Mouse (Mus musculus): ENCODE measurements around the gene Grip1.

The Grip1 gene

GRCm38 (mm10) chr10:119564862-119565261 lies 111.2 kb downstream of the Grip1 start:
- no peak for DNase-seq (ENCODE audit: low spot score in 2 of 2)

GRCm38 (mm10) chr10:119573134-119573533 lies 119.5 kb downstream of the Grip1 start:
- no peak for DNase-seq (ENCODE audit: low spot score in 2 of 2)

GRCm38 (mm10) chr10:119575780-119576179 lies 122.2 kb downstream of the Grip1 start:
- no peak for DNase-seq (ENCODE audit: low spot score in 2 of 2)

- no peak for DNase-seq (ENCODE audit: low spot score in 2 of 2)
These were observed 126.4 kb downstream of the Grip1 start for GRCm38 (mm10) chr10:119580024-119580423.

- DNase-seq (ENCODE audit: low spot score in 2 of 2), result no peak
These were observed 131.0 kb downstream of the Grip1 start for GRCm38 (mm10) chr10:119584666-119585065.

GRCm38 (mm10) chr10:119586976-119587375 lies 133.3 kb downstream of the Grip1 start:
- DNase-seq (ENCODE audit: low spot score in 2 of 2), result no peak

GRCm38 (mm10) chr10:119596822-119597221 lies 143.2 kb downstream of the Grip1 start:
- no peak for DNase-seq (ENCODE audit: low spot score in 2 of 2)

- DNase-seq (ENCODE audit: low spot score in 2 of 2), result no peak
These were observed 153.9 kb downstream of the Grip1 start for GRCm38 (mm10) chr10:119607501-119607900.

GRCm38 (mm10) chr10:119608998-119609397 lies 155.4 kb downstream of the Grip1 start:
- no peak for DNase-seq (ENCODE audit: low spot score in 2 of 2)

GRCm38 (mm10) chr10:119610279-119610895 lies 156.8 kb downstream of the Grip1 start:
- peak; percentile 64 to 79 for DNase-seq (ENCODE audit: low spot score in 2 of 2)

GRCm38 (mm10) chr10:119612034-119612433 lies 158.4 kb downstream of the Grip1 start:
- no peak for DNase-seq (ENCODE audit: low spot score in 2 of 2)

GRCm38 (mm10) chr10:119614726-119615125 lies 161.1 kb downstream of the Grip1 start:
- DNase-seq (ENCODE audit: low spot score in 2 of 2), result no peak

- DNase-seq (ENCODE audit: low spot score in 2 of 2), result no peak
These were observed 161.7 kb downstream of the Grip1 start for GRCm38 (mm10) chr10:119615240-119615885.

- no peak for DNase-seq (ENCODE audit: low spot score in 2 of 2)
These were observed 162.4 kb downstream of the Grip1 start for GRCm38 (mm10) chr10:119616078-119616477.

- DNase-seq (ENCODE audit: low spot score in 2 of 2), result no peak
These were observed 175.0 kb downstream of the Grip1 start for GRCm38 (mm10) chr10:119628656-119629055.

- no peak for DNase-seq (ENCODE audit: low spot score in 2 of 2)
These were observed 176.8 kb downstream of the Grip1 start for GRCm38 (mm10) chr10:119630401-119630800.

- DNase-seq (ENCODE audit: low spot score in 2 of 2), result no peak
These were observed 178.3 kb downstream of the Grip1 start for GRCm38 (mm10) chr10:119631966-119632365.

GRCm38 (mm10) chr10:119634544-119634943 lies 180.9 kb downstream of the Grip1 start:
- DNase-seq (ENCODE audit: low spot score in 2 of 2), result no peak

GRCm38 (mm10) chr10:119640534-119640933 lies 186.9 kb downstream of the Grip1 start:
- no peak for DNase-seq (ENCODE audit: low spot score in 2 of 2)

- no peak for DNase-seq (ENCODE audit: low spot score in 2 of 2)
These were observed 187.4 kb downstream of the Grip1 start for GRCm38 (mm10) chr10:119641011-119641410.

GRCm38 (mm10) chr10:119644289-119644688 lies 190.7 kb downstream of the Grip1 start:
- no peak for DNase-seq (ENCODE audit: low spot score in 2 of 2)

GRCm38 (mm10) chr10:119646500-119647439 lies 193.1 kb downstream of the Grip1 start:
- no peak for DNase-seq (ENCODE audit: low spot score in 2 of 2)
